In the genomic region with DNA sequence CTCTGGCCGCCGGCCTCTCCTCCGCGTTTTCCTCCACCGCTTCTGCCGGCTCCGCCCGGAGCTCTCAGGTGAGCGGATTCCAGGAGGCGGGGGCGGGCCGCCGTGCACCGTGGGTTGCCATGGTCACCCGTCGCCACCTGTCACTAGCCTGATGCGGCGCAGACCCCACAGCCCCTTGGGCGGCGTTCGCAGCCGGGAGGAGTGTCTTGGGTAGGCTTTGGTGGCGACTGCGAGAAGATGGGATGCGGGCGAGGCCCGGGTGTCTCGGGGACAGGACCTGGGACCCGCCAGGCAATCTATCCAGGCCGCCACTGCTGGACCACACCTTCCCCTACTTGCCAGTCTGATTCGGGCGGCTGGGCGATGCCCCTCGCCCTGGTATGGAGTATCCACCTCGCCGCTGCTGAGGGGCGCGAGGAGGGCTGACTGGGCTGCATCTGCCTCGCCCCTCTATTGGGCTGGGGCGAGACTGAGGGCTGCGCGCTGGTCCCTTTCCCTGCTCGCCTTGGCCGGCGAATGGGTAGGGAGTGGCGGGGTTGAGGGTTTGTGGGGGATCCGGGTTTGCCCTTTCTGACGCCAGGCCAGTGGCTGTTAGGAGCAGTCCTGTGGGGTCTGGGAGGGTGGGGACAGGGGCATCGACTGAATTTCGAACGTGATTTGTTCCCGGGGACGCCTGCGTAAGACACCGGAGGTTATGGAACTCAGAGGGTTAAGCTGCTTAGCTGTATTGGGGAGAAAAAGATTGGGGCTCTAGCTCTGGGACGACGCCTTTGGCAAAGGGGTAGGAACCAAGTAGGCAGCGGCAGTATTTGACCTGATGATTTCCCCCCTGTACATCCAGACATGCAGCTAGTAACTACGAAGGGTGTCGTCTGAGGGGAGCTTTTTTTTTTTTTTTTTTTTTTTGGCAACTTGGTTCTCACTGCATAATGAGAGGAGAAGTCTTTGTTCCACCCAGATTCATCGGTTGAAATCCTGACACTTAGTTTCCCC, we compare ENCODE assay signal across 8 mouse cellular contexts. TPM values are rescaled to one million over a fixed set of nuclear protein-coding genes. Genes with fewer than 3 reads are reported as not detected.
DNase-seq lines count a peak whose midpoint lies in the region.

No protein-coding gene starts in this region.

- DNase-seq in adrenal gland, postnatal 14 days, result peak; percentile 36
- DNase-seq in adrenal gland, postnatal 25 days, result no peak
- DNase-seq in right cerebral cortex, postnatal 14 days, result peak; percentile 25
- DNase-seq in right cerebral cortex, postnatal 4 days, result no peak
- DNase-seq in hindbrain, embryonic 10.5 days (ENCODE audit: low spot score), result no peak
- no peak for DNase-seq in thymus, postnatal 4 days
- no peak for DNase-seq in left cerebral cortex, adult 9 months (ENCODE audit: low spot score in 2 of 2)

- H3K27ac ChIP-seq in hindbrain, embryonic 10.5 days, result peak overlapping the region; percentile 92

- H3K36me3 ChIP-seq in hindbrain, embryonic 10.5 days, result no peaks in the 10 kb centered on the region
- peaks cover 3% of the 10 kb centered on the region for H3K36me3 ChIP-seq in megakaryocyte, embryonic 14.5 days (replicated peaks; ENCODE audit: low read length)

- H3K27me3 ChIP-seq in hindbrain, embryonic 10.5 days (ENCODE audit: insufficient read depth, poor library complexity, severe bottlenecking), result no peaks in the 10 kb centered on the region
- peaks cover 8% of the 10 kb centered on the region for H3K27me3 ChIP-seq in megakaryocyte, embryonic 14.5 days (replicated peaks)

- H3K9me3 ChIP-seq in hindbrain, embryonic 10.5 days, result no peaks in the 10 kb centered on the region
- H3K9me3 ChIP-seq in megakaryocyte, embryonic 14.5 days, result no peaks in the 10 kb centered on the region

- peaks cover 22% of the 10 kb centered on the region for H3K4me1 ChIP-seq in hindbrain, embryonic 10.5 days (replicated peaks)
- peaks cover 17% of the 10 kb centered on the region for H3K4me1 ChIP-seq in megakaryocyte, embryonic 14.5 days

- under 1% methylated on average over 61 of the region's 61 CpGs for WGBS in hindbrain, embryonic 10.5 days

- peak overlapping the region; percentile 99 for H3K4me3 ChIP-seq in hindbrain, embryonic 10.5 days
- H3K4me3 ChIP-seq in megakaryocyte, embryonic 14.5 days (replicated peaks), result peak overlapping the region; percentile 97

RNA-seq across cellular contexts. Expression of a gene that starts 0.7 kb away (rescaled TPM):
- 6.2 and 8.0 TPM in 2 replicates for total RNA-seq in adrenal gland, postnatal 14 days (2021)
- 12.5 and 13.0 TPM in 2 replicates for total RNA-seq in adrenal gland, postnatal 25 days (2021)
- polyA plus RNA-seq in hindbrain, embryonic 10.5 days (2016; fragmentation: Nextera tagmentation; extraction: Ambion mirVana), result 22.6 and 35.1 TPM in 2 replicates
- polyA plus RNA-seq in megakaryocyte, embryonic 14.5 days (2012; ENCODE audit: insufficient read depth, low replicate concordance), result 0.12 TPM in 1 of 2 replicates, not detected in the other

RNA-seq across cellular contexts. Expression of a gene that starts 20.3 kb away (rescaled TPM):
- total RNA-seq in adrenal gland, postnatal 14 days (2021), result 23.5 and 29.5 TPM in 2 replicates
- 25.0 and 27.6 TPM in 2 replicates for total RNA-seq in adrenal gland, postnatal 25 days (2021)
- 64.2 and 67.8 TPM in 2 replicates for polyA plus RNA-seq in hindbrain, embryonic 10.5 days (2016; fragmentation: Nextera tagmentation; extraction: Ambion mirVana)
- 1.4 TPM in 1 of 2 replicates, not detected in the other for polyA plus RNA-seq in megakaryocyte, embryonic 14.5 days (2012; ENCODE audit: insufficient read depth, low replicate concordance)

RNA-seq across cellular contexts. Expression of a gene that starts 29.6 kb away (rescaled TPM):
- 41.3 and 43.1 TPM in 2 replicates for total RNA-seq in adrenal gland, postnatal 14 days (2021)
- 48.8 and 56.2 TPM in 2 replicates for total RNA-seq in adrenal gland, postnatal 25 days (2021)
- 37.7 and 42.4 TPM in 2 replicates for polyA plus RNA-seq in hindbrain, embryonic 10.5 days (2016; fragmentation: Nextera tagmentation; extraction: Ambion mirVana)
- 1.2 and 2.1 TPM in 2 replicates for polyA plus RNA-seq in megakaryocyte, embryonic 14.5 days (2012; ENCODE audit: insufficient read depth, low replicate concordance)

RNA-seq across cellular contexts. Expression of a gene that starts 55.5 kb away (rescaled TPM):
- 1.5 and 4.7 TPM in 2 replicates for total RNA-seq in adrenal gland, postnatal 14 days (2021)
- 7.5 and 9.4 TPM in 2 replicates for total RNA-seq in adrenal gland, postnatal 25 days (2021)
- polyA plus RNA-seq in hindbrain, embryonic 10.5 days (2016; fragmentation: Nextera tagmentation; extraction: Ambion mirVana), result 1.4 and 2.3 TPM in 2 replicates
- polyA plus RNA-seq in megakaryocyte, embryonic 14.5 days (2012; ENCODE audit: insufficient read depth, low replicate concordance), result not detected in 2 replicates

RNA-seq across cellular contexts. Expression of a gene that starts 57.9 kb away (rescaled TPM):
- total RNA-seq in adrenal gland, postnatal 14 days (2021), result not detected in 2 replicates
- total RNA-seq in adrenal gland, postnatal 25 days (2021), result not detected in 2 replicates
- polyA plus RNA-seq in hindbrain, embryonic 10.5 days (2016; fragmentation: Nextera tagmentation; extraction: Ambion mirVana), result 0.50 and 2.6 TPM in 2 replicates
- not detected in 2 replicates for polyA plus RNA-seq in megakaryocyte, embryonic 14.5 days (2012; ENCODE audit: insufficient read depth, low replicate concordance)

Comparison
In these comparisons a context has a peak if more than half of its experiments do, and no peak if none do; other contexts are left out.
1. DNase-seq: peak in adrenal gland, postnatal 14 days (single experiment) and right cerebral cortex, postnatal 14 days (single experiment); none in adrenal gland, postnatal 25 days (single experiment), right cerebral cortex, postnatal 4 days (single experiment), hindbrain, embryonic 10.5 days (single experiment), thymus, postnatal 4 days (single experiment) and left cerebral cortex, adult 9 months (0 of 2).